Comparison of ENCODE assay signal across 10 mouse cellular contexts in genomic region chr5:36620409-36621057, GRCm38 (mm10). TPM values are rescaled to one million over a fixed set of nuclear protein-coding genes. Genes with fewer than 3 reads are reported as not detected.
DNase-seq lines count a peak whose midpoint lies in the region; ATAC-seq and TF ChIP-seq lines count a peak whose summit lies in the region.
"Had no signal": no experiment of that assay in that cellular context is flagged by ENCODE, and none has a peak within 500 bp of the region (broad histone marks: within the 10 kb centered on the region; RNA-seq: fewer than 3 reads in every experiment).

No protein-coding gene starts in this region.

- TF ChIP-seq CTCF in layer of hippocampus, adult 2 months (conservative IDR thresholded peaks at IDR 0.05), result no peak

- intact Hi-C loops in heart, postnatal 10 days (cut with DNase I), result no loop called here

- H3K27ac ChIP-seq in layer of hippocampus, adult 2 months, result peak overlapping the region; percentile 52
- peak overlapping the region; percentile 98 for H3K27ac ChIP-seq in brown adipose tissue, adult 24 weeks (replicated peaks; ENCODE audit: low read depth, low read length)
- H3K27ac ChIP-seq: limb, embryonic 15.5 days had no signal

- ATAC-seq in megakaryocyte-erythroid progenitor cell, adult 5-6 weeks (replicated peaks; ENCODE audit: low FRiP score, low TSS enrichment, poor library complexity, severe bottlenecking), result peak; percentile 68

- DNase-seq in layer of hippocampus, adult 2 months (ENCODE audit: low spot score in 2 of 2), result no peak
- no peak for DNase-seq in layer of hippocampus, postnatal 10 days (ENCODE audit: low spot score in 2 of 2)
- DNase-seq in heart, postnatal 10 days, result peak; percentile 51 to 58
- no peak for DNase-seq in left cerebral cortex, adult 11 months (ENCODE audit: low spot score)
- DNase-seq in ovary, postnatal 14 days (ENCODE audit: low spot score), result no peak
- no peak for DNase-seq in adrenal gland, postnatal 25 days
- DNase-seq: right cerebral cortex, postnatal 14 days had no signal

- H3K4me1 ChIP-seq in brown adipose tissue, adult 24 weeks (ENCODE audit: control insufficient read depth, insufficient read depth, insufficient read length, low read length), result peaks cover 11% of the 10 kb centered on the region
- H3K4me1 ChIP-seq: limb, embryonic 15.5 days had no signal

- no peak overlapping the region for H3K4me3 ChIP-seq in layer of hippocampus, adult 2 months
- no peak overlapping the region for H3K4me3 ChIP-seq in brown adipose tissue, adult 24 weeks (ENCODE audit: insufficient read depth, low read depth, low read length)
- H3K4me3 ChIP-seq: limb, embryonic 15.5 days had no signal

RNA-seq across cellular contexts. Expression of gene Tbc1d14, which starts 27.5 kb away (rescaled TPM):
- total RNA-seq in layer of hippocampus, adult 2 months (2021), result 100 to 1,000 TPM; 101 to 105 TPM
- total RNA-seq in layer of hippocampus, postnatal 10 days (2021), result 10 to 100 TPM; 90.1 to 92.7 TPM
- 8.7 and 8.8 TPM in 2 replicates for polyA plus RNA-seq in brown adipose tissue, adult 24 weeks (2012; ENCODE audit: insufficient read depth, insufficient read length, missing spikeins)
- total RNA-seq in heart, postnatal 10 days (2021), result 10 to 100 TPM; 19.4 to 22.8 TPM
- 23.7 and 24.0 TPM in 2 replicates for total RNA-seq in megakaryocyte-erythroid progenitor cell, adult 5-6 weeks (2014; fragmentation: Nextera tagmentation)
- total RNA-seq in megakaryocyte-erythroid progenitor cell, adult 5-6 weeks (2017), result 8.5 and 14.8 TPM in 2 replicates
- total RNA-seq in adrenal gland, postnatal 25 days (2021), result 31.5 and 42.4 TPM in 2 replicates

Comparison
In these comparisons a context has a peak if more than half of its experiments do, and no peak if none do; other contexts are left out.
1. DNase-seq: peak in heart, postnatal 10 days (2 of 2); none in layer of hippocampus, adult 2 months (0 of 2), layer of hippocampus, postnatal 10 days (0 of 2), left cerebral cortex, adult 11 months (single experiment), ovary, postnatal 14 days (single experiment) and adrenal gland, postnatal 25 days (single experiment).